Mouse (Mus musculus) cortical plate, adult 2 months (tissue): Measurements from ENCODE around the gene Mtx1.

Experiments
- CTCF ChIP-seq: fragments of 200-500 bp; IDR thresholded peaks from 2 replicates; pipeline ENCODE4 v1.5.1; 2011; ENCODE audit warnings: mild to moderate bottlenecking, control low read depth, low read length; ENCODE audit not compliant: insufficient read depth; ENCODE audit errors: extremely low read depth
- POLR2A ChIP-seq: fragments of 200-500 bp; IDR thresholded peaks from 2 replicates; pipeline ENCODE4 v1.6.1; 2011; ENCODE audit warnings: mild to moderate bottlenecking, low read length, control low read depth; ENCODE audit not compliant: insufficient read depth; ENCODE audit errors: extremely low read depth

DNA sequence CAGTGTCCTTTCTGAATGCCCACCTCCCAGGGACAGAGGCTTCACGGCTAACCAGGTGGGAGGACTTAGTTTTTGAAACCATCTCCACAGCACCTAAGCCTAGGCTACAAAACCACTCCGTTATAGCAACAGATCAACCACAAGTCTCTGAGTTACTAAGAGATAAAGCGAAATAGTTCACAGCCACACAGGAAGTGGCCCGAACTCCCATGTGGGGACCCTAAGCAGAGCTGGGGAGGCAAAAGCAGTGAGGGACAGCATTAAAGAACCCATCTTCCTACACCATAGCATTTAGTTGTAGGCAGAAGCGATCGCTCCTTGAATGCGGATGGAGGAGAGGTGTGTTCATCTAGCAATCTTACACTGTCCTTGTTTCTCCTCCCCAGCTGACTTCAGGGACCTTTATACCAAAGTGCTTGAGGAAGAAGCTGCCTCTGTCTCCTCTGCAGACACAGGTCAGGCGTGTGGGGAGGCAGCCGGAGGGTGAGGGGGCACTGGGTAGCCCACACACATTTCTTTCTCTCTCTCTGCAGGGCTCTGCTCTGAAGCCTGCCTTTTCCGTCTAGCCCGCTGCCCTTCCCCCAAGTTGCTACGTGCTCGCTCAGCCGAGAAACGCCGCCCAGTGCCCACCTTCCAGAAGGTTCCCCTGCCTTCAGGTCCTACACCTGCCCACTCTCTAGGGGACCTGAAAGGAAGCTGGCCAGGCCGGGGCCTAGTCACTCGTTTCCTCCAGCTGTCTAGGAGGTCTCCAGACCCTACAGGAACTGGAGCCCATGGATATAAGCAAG is 39.0 kb downstream of the Mtx1 start:
- TF ChIP-seq POLR2A (no peak), CTCF (no peak)
